Mouse (Mus musculus): ENCODE data around the gene Hnrnpa2b1.

Gene Hnrnpa2b1

DNA sequence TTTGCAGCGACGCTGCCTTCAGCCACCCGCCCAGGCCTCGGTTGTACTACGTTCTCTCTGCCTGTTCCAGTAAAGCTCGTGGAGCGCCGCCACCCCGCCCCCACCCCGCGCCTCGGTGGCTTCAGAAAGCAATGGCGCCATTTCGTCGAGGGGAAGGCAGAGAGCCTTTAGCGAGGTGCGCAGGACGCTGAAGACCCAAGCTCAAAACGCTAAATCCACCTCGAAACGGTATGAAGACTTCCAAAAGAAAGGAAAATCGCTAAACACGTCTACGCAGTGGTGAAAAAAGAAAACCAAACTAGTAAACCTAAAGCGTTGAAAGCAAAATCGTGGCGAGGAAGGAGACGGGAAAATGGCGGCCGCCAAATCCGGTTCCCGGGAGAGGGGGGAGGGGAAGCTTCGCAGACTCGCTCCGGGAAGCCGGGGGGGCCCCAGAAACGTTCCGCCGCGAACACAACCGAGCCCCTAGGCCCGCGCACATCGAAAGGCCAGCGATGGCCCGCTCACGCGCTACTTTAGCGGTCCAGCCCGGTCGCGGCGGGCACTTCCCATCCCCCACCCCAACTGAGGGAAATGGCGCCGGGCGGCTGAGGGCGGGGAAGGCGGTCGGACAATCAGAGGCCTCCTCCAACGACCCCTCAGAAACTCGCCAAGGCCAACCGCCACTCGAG lies 668 bp downstream of the Hnrnpa2b1 start:
- DNase-seq (ENCODE audit: low spot score in 2 of 2) = peak; percentile 53 to 63

DNA sequence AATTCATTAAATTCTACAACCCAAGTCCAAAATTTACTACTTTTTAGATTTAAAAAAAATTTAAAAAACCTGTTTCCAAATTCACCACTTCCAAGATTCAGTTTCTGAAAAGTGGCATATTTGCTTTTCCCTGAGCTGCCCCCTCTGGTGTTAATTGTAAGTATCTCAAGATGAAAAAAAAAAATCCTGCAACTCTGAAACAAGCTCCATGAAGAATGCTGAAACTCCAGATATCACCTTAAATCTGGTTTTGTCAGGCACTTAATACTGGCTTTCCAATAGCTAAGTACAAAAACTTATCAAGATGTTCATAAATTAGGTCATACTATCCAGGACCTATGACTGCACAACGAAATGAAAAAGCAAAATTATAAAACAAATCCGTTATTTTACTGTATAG lies 2.0 kb downstream of the Hnrnpa2b1 start:
- no peak for DNase-seq (ENCODE audit: low spot score in 2 of 2)

DNA sequence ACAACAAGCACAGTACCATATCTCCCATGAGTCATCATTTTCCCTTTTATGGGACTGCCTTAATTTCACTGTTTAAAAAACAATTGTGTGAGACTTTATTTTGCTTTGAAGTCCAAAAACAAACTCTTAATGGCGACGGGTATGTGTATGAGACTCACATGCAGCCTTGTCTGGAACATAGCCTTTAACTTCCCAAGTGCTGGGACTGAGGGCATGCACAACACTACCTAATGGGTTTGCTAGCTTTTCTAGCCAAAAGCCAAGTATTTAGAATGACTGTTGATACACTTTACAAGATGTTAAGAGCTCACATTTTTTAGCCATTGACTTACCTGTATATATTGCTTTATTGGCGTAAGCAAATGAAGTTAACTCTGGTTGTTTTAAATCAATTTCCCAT lies 9.3 kb downstream of the Hnrnpa2b1 start:
- no peak for DNase-seq (ENCODE audit: low spot score in 2 of 2)

DNA sequence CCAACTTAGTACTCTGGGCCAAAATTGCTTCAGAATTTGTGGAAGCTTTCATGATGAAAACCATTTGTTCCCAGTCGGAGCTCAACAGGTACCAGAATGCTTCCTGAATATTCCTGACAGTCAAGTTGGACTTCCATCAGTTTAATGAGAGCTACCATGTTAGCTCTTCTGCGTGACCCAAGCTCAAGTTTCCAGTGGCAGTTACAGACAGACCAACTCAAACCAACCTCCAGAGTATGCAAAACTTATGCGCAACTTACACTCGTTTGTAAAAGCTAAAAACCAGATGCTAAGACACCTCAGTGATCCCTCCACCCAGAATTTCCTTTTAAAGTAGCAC lies 9.7 kb downstream of the Hnrnpa2b1 start:
- no peak for DNase-seq (ENCODE audit: low spot score in 2 of 2)

DNA sequence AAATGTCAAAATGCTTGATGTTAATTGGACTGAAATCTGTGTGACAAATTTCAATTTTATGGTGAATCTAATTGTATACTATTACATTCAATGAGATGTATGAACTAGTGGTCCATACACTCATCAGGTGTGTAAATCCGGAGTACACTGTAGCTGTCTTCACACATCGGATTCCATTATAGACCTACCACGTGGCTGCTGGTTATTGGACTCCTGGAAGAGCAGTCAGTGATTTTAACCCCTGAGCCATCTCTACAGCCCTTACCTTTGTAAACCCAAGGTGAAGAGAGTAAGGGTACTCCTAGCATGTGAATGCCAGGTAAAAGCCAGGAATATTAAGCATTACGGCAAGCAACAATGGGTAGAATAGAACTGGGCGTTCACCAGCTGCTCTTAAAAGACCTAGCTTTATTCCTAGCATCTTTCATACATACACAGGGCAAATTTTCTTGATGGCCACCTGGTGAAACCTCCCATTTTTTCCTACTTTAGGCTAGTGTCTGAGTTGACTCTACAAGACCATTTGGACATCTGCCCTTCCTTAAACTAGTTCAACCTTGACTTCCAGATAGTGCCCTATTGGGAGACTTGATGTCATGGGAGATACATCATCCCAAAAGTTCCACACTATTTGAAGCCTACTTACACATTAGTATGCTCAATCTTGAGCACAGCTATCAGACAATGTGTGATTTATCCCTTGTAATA lies 10.2 kb downstream of the Hnrnpa2b1 start:
- no peak for DNase-seq (ENCODE audit: low spot score in 2 of 2)

DNA sequence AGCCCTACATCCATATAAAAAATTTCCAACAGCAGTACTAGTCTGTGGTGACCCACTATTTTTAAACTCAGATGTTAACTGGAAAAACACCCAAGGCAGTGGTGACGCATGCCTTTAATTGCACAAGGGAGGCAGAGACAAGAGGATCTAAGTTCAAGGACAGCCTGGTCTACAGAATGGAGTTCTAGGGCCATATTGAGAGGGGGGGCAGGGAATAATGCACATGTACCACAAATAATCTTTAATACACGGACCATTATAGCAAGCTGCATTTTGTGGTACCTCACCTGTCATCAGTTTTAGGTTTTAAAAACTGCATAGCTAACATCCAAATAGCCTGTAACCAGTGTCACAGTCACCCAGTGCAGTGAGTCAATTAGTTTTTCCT lies 10.8 kb downstream of the Hnrnpa2b1 start:
- DNase-seq (ENCODE audit: low spot score in 2 of 2) = no peak

DNA sequence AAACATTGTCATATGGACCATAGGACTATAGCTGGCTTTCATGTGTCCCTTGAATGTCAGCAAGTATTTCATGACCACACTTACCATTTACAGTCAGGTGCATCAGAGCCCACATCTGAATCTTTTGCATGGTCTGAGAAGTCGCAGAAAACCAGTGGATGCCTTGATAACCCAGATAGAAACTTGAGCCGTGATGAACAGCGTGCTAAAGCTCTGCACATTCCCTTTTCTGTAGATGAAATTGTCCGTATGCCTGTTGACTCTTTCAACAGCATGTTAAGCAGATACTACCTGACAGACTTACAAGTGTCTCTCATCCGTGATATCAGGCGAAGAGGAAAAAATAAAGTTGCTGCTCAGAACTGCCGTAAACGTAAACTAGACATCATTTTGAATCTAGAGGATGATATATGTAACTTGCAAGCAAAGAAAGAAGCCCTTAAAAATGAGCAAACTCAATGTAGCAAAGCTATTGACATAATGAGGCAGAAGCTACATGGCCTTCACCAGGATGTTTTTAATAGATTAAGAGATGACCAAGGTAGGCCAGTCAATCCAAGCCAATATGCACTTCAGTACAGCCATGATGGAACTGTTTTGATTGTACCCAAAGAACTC lies 11.8 kb downstream of the Hnrnpa2b1 start:
- no peak for DNase-seq (ENCODE audit: low spot score in 2 of 2)

DNA sequence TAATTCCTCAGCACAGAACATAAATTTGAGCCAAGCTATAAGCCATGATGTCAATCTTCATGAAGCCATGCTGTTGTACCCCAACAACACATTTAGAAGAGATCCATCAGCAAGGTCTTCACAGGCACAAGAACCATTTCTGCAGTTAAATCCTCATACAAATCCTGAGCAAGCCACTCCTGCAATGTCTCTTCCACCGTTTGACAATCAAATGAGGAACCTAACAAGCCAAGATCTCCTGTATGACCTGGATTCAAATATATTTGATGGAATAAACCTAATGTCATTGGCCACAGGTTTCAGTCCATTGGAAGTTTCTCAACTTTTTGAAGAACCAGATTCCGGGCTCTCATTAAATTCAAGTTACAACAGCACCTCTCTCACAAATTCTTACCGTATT lies 12.4 kb downstream of the Hnrnpa2b1 start:
- DNase-seq (ENCODE audit: low spot score in 2 of 2) = no peak

DNA sequence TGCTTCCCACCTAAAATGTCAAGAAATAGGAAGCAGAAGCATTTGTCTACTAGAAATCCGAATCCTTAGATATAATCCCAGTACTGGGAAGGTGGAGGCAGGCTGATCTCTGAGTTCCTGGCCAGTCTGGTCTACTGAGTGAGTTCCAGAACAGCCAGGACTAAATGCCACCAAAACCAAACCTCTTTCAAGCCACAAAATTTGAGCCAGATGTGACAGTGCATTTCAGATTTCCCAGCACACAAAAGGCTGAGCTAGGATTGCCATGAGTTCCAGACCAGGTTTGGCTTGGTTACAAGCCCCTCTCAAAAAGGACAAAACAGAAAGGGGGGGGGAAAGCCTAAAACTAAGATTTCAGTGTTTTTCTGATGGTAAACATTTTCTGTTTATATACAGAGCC lies 13.5 kb downstream of the Hnrnpa2b1 start:
- no peak for DNase-seq (ENCODE audit: low spot score in 2 of 2)

DNA sequence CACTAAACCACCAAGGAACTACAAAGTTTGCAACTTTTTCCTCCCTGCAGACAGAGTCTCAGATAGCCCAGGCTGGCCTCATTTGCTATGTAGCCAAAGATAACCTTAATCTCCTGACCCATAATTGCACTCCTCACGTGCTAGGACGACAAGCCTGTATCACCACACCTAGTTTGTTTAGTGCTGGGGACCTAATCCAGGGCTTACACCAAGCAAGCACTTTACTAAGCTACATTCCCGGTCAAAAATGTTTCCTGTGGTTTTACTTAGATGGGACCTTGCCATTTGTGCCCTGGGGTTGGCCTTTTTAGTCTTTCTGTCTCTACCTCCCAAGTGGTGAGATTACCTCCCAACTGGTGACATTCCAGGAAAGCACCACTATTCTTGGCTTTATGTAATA lies 14.7 kb downstream of the Hnrnpa2b1 start:
- no peak for DNase-seq (ENCODE audit: low spot score in 2 of 2)

DNA sequence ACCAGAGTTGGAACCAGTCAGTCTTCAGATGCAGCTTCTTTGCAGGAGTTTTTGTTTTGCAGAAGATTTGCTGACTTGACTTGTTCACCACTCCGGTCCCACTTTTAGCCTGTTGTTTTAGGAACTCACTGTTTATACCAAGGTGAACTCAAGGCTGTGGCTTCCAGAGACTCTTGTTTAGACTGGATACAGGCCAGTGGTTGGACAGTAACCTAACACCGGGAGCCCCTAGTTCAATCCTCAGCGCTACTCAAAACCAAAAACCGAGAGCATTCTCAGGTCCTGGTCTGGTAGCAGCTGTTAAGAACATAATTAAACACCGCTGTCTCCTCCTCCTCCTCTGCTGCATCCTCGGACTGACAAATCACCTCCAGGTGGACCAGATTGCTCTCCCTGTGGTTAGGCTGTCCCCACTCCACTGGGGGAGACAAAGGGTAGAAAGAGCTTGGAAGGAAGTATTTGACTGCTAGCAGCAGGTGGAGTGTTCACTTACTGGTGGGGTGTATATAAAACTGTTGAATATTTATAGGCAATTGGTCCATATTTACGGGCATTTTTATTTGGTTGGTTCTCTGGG lies 16.7 kb downstream of the Hnrnpa2b1 start:
- DNase-seq (ENCODE audit: low spot score in 2 of 2) = no peak

DNA sequence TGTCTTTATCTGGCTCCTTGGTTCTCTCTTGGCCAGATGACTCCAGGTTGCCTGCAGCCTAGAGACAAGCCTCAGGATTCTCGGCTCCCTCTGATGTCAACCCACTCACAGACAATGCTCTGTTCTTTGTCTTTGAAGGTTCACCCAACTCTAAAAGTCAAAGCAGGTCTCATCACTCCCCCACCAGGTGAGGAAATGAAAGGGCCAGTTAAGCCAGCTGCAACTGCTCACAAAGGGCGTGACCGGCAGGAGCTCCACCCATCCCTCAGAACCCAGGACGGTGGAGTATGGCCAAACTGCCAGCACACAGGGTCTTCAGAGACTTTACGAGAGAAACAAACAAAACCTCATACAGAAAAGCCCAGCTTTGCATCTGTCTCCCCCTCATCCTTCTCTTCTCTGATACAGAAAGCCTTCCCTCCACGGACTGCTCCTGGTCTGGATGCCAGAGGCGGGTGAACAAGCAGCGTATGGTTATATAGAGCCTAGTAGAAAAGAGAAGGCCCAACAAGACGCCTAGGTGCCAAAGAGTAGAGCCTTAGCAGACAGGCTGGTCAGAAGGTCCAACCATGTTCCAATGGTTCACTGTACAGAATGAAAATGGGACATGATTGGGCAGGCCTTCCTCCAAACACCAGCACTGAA lies 27.4 kb downstream of the Hnrnpa2b1 start:
- no peak for DNase-seq (ENCODE audit: low spot score in 2 of 2)

DNA sequence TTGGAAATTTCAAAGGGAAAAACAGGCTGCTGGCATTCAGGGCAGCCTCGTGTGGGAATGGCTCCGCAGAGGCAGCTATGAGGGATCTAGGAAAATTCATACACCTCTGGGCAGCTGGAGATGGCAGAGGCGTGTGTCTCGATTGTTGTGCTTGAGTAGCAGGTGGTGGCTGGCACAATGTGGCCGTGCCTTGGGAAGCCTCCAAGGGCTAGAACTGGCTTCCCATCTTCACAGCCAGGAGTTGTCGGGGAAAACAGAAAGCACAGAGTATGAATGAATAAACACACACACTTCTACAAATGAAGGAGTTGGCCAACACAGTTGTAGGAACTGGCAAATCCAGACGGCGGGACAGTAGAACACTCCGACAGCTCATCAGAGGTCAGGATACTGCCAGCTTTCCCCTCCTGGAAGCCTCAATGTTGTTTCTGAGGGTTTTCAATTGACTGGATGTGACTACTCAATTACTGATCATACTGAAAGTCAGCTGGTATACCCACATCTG lies 30.8 kb downstream of the Hnrnpa2b1 start:
- DNase-seq (ENCODE audit: low spot score in 2 of 2) = no peak

DNA sequence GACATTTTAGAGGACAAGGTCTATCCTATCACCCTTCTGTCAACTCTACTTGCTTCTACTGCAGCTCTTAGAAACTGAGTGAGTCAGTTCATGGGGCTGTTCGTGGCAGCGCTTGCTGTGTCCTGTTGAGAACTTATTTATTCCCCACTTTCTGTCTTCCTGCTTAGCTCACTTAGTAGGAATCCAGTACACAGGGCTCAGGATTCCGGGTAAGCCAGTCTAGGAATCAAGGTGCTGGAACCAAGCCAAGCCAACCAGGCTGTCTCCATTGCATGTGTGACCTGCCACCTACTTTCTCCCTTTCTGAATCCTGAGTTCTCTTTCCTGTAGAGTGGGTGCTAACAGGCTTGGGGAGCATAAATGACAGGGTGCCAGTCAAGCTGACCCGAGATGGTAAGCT lies 32.0 kb downstream of the Hnrnpa2b1 start:
- no peak for DNase-seq (ENCODE audit: low spot score in 2 of 2)

DNA sequence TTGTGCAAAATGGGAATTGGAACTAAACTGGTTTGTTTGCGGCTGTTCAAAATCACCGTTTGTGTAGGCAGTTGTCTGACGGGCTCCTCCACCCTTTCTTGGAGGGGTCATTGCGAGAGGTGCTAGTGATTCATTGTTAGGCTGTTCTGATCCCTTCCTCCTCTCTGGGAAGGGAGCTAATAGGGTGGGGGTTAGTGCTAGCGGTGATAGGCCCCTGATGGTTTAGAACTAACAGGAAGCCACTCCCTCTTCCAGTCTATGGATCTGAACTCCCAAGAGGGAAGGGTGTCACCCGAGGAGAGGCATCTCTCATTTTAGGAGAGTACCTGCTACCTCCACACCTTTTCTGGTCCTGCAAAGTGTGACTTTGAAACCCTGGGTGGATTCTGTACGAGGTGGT lies 35.4 kb downstream of the Hnrnpa2b1 start:
- no peak for DNase-seq (ENCODE audit: low spot score in 2 of 2)

DNA sequence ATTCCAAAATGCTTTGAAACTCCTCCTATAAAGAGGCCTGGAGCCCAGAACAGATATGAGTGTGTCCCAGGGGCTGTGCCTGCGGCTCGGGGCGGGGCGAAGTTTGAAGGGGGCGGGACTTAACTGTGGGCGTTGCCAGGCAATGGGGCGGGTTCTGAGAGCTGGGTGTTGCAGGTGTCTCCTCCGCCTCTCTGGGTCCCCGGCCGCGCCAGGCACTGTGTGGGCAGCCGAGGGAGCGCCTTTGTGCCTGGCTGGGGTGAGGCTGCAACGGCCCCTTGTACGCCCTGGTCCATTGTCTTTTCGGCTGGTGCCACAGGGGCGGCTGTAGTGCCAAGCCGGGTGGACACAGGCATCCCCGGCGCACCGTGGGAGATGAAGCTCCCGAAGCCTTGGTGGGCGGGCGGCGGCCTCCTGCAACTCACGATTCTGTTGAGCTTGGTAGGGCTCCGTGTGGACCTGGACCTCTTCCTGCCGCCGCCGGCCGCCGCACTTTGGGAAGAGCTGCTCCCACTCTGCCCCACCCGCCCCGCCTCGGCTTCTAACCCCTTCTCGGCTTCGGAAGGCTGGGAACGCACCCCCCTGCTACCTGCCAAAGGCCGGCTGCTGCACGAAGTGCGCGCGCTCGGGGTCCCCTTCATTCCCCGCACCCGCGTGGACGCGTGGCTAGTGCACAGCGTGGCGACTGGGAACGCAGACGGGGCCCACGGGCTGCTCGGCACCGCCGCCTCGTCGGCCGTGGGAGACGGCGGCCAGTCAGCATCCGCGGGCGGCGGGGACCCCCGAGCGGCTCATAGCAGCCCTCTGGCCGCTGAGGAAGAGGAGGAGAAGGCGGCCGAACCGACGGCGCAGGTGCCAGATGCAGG lies 36.9 kb downstream of the Hnrnpa2b1 start, which contains the start of gene Nfe2l3:
Nfe2l3 (plus strand) TSS at position 136 of the 863 bp plus-strand sequence.
- DNase-seq (ENCODE audit: low spot score in 2 of 2) = peak; percentile 30 to 53

DNA sequence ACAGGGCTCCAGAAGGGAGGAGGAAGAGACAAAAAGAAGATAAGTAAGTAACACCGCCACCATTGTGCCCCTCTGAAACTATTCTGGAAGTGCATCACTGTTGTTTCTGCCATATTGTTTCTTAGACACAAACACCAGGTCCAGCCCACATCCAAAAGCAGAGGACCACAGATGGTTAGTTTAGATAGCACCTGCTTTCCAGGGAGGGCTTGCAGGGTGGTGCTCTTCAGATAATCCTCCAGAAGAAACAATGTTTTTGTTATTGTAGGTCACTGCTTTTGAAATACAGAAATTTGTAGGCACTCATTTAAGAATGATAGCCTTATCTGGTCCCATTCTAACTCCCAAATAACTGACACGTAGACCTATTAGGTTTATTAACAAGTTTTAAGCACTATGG lies 45.2 kb downstream of the Hnrnpa2b1 start:
- no peak for DNase-seq (ENCODE audit: low spot score in 2 of 2)

DNA sequence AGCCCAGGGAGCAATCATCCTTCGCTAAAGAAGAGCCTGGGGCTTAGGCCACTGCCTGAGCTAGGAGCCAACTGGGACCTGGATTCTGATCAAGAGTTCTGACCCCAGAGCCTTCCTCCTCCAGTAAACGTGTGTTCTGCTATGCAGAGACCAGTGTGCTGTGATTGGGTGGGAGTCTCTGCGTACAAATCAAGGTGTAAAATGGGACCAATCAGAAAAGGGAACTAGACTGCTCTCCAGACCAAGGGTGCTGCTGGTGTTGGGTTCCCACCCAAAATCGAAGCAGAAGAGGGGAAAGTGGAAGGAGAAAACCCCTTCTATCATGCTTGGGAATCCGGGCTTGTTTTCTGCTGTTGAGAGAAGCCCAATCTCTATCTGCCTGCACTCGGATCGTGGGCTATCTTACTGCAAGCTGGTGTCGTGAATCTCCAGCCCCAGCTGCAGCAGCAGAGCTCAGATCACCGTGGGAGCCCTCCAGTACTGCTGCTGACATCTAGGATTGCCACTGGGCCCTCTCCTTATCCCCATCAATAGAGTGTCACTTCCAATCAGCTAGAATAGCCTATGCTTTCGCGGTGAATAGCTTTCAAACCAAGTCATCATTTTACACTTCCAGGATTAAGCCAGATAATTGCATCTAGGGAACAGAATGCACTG lies 46.1 kb downstream of the Hnrnpa2b1 start:
- no peak for DNase-seq (ENCODE audit: low spot score in 2 of 2)

DNA sequence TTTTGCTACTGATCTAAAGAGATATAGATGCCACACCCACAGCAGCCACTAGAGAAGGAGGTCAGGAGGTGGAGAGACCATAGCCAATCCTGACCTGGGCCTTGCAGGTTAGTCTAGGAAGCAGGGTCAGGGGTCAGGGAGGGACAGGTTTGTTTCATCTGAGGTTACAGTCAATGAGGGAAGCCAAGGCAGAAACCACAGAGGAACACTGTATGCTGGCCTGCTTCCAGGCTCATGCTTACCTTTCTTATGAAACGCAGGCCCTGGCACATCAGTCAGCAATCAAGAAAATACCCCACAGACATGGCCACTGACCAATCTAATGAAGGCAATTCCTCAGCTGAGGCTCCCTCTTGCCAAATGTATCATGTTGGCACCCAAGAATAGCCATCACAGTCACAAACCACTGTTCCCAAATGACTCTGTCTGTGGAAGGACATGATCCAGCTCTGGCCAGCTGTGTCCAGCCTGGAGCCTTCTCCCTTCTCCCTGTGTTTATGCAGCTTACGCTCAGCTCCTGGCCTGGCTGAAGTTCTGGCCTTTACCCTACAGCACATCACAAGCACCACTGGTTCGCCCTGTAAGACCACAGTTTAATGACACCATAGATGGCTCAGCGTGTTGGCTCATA lies 52.3 kb downstream of the Hnrnpa2b1 start:
- DNase-seq (ENCODE audit: low spot score in 2 of 2) = no peak

DNA sequence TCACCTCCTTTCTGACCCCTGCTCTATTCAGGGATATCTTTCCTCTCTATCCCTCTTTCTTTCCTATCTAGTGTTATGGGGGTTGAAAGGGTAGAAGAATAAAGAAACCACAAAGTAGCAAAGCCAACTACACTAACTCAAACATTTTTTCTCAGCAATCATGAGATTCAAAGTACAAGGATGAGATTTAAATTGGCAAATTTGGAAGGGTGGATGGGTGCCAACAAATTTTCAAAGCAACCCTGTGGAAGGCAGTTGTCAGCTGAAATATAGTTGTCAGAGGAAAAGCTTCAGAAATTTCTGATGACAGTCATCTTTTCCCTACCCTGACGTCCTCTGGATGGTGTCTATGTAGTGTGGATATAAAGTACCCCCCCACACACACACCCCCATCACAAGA lies 53.3 kb downstream of the Hnrnpa2b1 start:
- DNase-seq (ENCODE audit: low spot score in 2 of 2) = no peak

All from spleen, postnatal 14 days (tissue).